Mouse (Mus musculus): Measurements from ENCODE around the gene Oit1.

Gene Oit1

DNA sequence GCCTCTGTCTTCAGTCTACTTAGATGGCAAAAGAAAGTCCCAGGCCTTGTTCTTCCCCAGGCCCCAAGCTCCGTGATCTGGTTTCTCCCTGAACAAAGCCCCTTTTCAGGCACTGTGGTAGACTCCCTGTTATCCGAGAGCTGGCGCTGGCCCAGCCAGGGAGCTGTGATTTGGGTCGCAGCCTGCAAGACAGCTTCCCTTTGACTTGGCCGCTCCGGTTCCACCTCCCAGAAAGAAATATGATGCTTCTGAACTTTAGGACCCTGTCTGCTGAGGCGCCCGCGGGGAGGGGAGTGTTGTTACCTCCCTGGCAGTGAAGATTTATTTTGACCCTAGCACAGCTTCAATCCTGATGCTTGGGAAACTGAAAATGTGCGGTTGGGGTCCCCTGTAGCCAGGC is 42.6 kb downstream of the Oit1 start:
- no peak for DNase-seq (ENCODE audit: low read depth, low spot score)

DNA sequence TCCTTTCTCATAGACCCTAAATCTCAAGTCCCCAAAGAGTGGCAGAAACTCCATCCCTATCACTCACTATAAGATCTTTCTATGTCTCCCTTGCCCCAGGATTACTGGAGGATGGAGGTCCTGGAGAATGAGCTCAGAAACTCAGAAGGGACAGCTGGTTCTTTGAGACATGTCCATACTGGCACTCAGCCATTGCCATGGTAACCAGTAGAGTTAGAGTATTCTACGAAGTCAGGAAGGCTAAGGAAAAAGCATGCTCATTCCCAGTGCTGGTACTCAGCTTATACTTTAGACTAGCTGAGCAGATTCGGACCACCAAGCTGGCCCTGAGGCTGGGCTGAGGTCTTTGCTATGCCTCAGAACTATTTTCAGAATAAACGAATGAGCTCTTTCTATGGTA is 44.0 kb downstream of the Oit1 start:
- no peak for DNase-seq (ENCODE audit: low read depth, low spot score)

DNA sequence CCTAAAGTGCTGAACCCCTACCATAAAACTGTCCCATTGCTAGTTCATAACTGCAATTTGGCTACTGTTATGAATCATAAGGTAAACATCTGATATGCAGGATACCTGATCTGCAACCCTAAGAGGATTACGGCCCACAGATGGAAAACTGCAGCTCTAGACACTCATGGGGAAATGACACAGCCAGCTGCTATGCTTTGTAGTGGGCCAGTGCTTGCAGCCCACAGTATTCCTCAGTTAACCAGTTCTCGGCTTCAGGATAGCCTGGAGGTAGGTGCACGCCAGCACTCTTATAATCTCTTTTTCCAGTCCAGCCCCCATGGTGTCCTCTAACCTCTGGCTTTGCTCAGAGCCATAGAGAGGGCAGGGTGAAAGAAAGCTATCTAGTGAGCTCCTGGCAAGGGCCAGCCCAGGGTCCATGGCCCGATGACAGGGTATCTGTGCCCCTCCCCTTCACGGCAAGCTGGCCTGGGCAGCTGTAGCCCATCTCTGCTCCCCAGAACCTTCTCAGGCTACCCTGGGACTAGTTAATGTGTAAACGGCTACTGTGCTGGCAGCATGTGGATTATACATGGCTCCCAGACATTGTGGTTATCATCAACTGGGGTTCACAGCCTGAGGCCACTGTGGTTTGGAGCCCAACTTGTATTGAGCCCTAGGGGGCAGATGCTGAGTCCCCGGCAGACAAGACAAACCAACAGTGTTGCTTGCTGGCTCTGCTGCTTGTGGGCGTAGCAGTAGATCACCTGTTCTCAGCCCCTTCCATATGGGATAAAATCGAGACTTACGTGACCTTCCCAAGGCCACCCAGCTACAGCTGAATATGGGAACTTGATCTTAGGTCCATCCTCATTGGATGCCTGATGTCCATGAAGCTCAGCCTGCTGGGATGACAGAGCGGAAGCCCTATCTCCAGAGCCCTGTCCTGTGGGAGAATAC is 46.0 kb downstream of the Oit1 start:
- no peak for DNase-seq (ENCODE audit: low read depth, low spot score)

DNA sequence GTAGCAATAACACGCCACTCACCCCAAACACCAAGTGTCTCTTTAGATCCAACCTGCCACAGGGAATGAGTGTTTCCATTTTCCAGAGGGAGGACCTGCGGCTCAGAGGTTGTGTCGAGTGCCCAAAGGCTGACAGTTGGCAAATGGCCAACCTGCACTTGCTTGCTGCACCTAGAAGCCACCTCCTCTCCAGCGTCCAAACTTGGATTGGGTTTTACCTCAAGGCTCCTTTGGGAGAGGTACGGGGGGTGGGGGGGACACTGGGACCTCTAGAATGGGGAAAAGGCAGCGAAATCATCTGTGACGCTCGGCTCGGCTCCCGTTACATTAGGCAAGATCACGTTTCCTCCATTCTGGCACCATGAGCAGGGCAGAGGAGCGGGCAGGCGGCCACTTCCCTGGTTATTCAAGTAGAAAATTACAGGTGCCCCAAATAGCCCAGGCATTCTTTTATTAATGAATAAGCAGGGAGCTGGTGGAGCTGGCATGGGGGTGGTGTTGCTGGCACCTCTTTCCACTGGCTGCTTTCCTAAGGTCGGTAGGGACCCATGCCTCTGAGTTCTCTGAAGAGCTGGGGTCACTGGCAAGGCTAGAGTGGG is 47.1 kb downstream of the Oit1 start:
- DNase-seq (ENCODE audit: low read depth, low spot score): no peak

GRCm38 (mm10) chr14:8330390-8330789 is 48.2 kb downstream of the Oit1 start:
- DNase-seq (ENCODE audit: low read depth, low spot score): no peak

- no peak for DNase-seq (ENCODE audit: low read depth, low spot score)
Measured at GRCm38 (mm10) chr14:8329552-8329951, 49.0 kb downstream of the Oit1 start.

DNA sequence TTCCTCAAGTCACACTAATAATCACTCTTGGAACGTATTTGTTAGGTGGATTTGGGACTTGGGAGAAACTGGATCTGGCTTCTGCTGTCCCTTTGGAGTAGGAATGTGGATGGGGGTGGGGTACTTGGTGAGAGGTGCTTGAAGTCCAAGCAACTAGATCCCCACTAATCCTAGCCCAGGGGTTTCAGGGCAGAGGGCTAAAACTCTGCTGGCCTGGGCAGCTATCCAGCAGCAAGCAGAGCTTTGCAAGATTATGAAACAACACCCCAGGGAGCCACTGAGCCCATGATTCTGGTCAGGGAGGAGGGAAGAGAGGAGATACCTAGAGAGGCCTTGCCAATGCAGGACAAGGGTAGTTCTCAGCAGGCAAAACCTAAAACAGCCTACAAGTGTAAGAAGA is 51.2 kb downstream of the Oit1 start:
- no peak for DNase-seq (ENCODE audit: low read depth, low spot score)

- no peak for DNase-seq (ENCODE audit: low read depth, low spot score)
Measured at GRCm38 (mm10) chr14:8326961-8327360, 51.6 kb downstream of the Oit1 start.

DNA sequence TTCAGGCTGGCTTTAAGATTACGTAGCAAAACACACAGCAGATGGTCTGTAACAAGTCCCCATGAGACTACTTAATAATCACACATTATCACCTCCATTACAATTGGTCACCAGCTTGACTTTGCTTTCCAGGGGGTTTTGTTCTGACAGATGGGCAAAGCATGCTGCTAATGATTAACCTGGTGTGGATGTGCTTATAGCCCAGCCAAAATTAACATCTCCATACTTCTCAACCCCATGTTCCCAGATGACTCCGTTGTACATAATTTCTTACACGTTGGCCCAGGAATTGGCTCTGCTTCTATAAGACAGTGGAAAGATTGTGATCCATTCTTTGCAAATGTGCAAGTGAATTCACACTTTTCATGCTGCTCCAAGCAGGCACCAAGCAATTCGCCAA is 52.8 kb downstream of the Oit1 start:
- no peak for DNase-seq (ENCODE audit: low read depth, low spot score)

- DNase-seq (ENCODE audit: low read depth, low spot score): no peak
Measured at GRCm38 (mm10) chr14:8320528-8320927, 58.0 kb downstream of the Oit1 start.

DNA sequence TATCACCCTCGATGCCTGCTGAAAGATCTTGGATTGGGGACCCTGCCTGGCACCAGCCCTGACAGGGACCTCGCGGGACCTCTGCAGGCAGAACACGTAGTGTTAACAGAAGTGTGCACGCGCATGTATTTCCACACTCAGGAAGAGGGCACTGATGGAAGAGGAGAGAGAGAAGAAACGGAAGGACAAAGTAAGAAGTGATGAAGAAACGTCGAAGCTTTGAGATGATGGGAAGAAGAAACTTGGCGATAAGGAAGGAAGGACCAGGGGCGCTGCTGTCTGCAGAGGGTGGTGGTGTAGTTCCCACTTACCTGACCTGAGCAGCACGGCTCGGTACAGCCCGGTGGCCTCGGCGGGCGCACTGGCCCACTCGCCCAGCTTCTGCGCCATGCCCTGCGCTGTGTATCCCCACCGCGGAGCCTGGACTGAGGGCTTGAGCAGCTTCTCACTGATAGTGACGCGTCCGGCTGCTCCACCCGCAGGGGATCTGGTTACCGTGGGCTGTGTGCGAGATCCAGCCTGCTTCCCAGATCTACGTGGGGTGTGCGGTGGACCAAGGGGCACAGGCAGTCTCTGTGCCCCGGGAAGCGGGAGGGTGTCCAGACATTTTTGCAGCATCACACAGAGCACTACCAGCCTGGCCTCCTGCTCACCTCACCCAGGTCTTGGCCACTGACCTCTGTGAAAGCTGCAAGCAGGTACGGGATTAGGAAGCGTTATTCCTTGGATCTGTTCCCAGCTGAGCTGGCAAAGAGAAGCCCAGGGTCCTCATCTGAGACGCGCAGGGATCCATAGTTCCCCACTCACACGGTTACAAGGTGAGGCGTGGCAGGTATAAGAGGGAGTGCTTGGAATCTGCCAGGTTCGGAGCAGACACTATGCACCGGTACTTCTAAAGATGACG is 61.1 kb downstream of the Oit1 start, which contains the start of gene Fam107a:
Gene Fam107a, minus strand, starts transcription at position 830 of the 904 bp plus-strand sequence.
- no peak for DNase-seq (ENCODE audit: low read depth, low spot score)

- DNase-seq (ENCODE audit: low read depth, low spot score): peak; percentile 56
Measured at GRCm38 (mm10) chr14:8316366-8317193, 62.0 kb downstream of the Oit1 start.

- no peak for DNase-seq (ENCODE audit: low read depth, low spot score)
Measured at GRCm38 (mm10) chr14:8315169-8315568, 63.4 kb downstream of the Oit1 start.

GRCm38 (mm10) chr14:8314536-8314935 is 64.0 kb downstream of the Oit1 start:
- DNase-seq (ENCODE audit: low read depth, low spot score): peak; percentile 28

- no peak for DNase-seq (ENCODE audit: low read depth, low spot score)
Measured at GRCm38 (mm10) chr14:8313877-8314276, 64.7 kb downstream of the Oit1 start.

- no peak for DNase-seq (ENCODE audit: low read depth, low spot score)
Measured at GRCm38 (mm10) chr14:8309621-8310141, 68.9 kb downstream of the Oit1 start.

DNA sequence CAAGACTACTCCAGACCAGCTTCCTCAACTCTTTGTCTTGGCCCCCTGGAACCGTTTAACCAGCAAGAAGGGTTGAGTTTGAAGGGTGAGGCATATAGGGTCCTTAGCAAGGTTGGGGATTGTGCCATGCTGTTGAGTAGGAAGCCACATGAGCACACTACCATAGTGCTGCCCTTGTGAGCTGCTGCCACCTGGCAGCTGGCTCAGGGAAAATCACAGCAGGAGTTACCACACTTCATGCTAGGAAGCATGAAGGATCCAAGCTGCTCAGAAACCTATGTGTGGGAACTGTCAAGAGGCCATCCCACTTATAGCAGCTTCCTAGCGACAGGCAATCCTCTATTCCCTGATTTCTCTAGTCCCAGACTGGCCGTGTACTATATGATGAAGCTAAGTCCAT is 69.9 kb downstream of the Oit1 start:
- DNase-seq (ENCODE audit: low read depth, low spot score): no peak

DNA sequence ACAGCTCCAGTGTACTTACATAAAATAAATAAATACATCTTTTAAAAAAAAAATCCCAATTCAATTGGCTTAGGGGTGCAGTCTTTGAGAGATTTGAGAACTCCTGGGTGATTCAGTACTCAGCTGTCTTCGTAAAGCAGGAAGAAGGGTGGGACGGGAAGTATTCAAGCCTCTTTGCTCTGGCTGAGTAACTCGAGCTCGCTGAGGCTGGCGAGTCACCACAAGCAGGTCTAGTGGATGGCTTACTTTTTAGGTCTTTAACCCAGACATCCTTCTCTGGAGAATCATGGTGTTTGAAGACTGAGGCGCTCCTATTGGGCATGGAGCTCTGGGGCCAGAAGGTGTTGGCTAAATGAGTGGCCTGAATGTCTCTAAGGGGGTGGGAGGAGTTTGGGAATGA is 71.7 kb downstream of the Oit1 start:
- no peak for DNase-seq (ENCODE audit: low read depth, low spot score)

DNA sequence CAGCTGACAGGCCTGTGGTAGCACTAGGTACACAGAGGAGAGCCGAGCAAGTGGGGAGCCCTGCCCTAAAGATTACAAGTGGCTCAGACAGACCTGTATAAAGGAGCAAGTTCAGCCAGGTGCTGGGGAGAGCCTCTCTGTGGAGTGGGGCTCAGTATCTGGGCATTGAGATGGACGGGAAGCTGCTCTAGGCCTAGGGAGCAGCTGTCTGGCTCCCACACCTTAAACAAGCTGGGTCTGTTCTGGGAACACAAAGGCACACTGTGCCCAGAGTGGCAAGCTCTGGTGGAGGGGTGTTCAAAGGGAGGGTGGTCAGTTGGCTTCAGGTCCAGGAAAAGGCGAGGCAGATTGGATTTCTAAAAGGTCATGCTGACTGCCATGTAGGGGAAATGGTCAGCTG is 73.5 kb downstream of the Oit1 start:
- no peak for DNase-seq (ENCODE audit: low read depth, low spot score)

GRCm38 (mm10) chr14:8304082-8304481 is 74.5 kb downstream of the Oit1 start:
- no peak for DNase-seq (ENCODE audit: low read depth, low spot score)

DNA sequence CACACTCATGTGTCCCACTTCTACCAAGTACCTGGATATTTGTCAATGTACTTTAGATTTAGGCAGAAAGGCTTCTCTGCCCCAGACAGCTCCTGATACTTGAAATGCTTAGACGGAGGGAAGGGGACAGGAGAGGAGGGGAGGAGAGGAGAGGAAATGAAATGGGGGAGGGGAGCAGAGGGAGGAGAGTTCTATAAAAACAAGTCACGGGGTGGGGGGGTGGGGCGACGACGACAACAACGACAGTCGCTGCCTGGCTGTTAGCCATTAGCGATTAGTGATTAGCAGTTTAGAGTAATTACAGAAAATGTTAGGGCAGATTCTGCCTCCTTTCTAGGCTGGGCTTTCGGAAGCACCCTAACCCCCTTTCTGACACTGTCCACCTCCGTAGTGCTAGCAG is 75.9 kb downstream of the Oit1 start:
- DNase-seq (ENCODE audit: low read depth, low spot score): no peak
